Mouse (Mus musculus) lung, postnatal 4 days (tissue): ENCODE data around the gene Dennd4b.

ENCODE experiments used
- DNase-seq, 2 experiments: peaks; one replicate each; pipeline ENCODE4 v3.0.0; 2021

The Dennd4b gene

GRCm38 (mm10) chr3:90253653-90254418 is 11.1 kb upstream of the Dennd4b start, which contains the start of gene Crtc2:
Gene Crtc2, plus strand, starts transcription at chr3:90254163.
- DNase-seq = peak; percentile 96 to 98

- DNase-seq = no peak
These were observed 10.4 kb upstream of the Dennd4b start for GRCm38 (mm10) chr3:90254419-90255193.

GRCm38 (mm10) chr3:90255194-90255565 is 9.8 kb upstream of the Dennd4b start:
- DNase-seq = no peak

- DNase-seq = no peak
These were observed 9.1 kb upstream of the Dennd4b start for GRCm38 (mm10) chr3:90255784-90256353.

GRCm38 (mm10) chr3:90256731-90257530 is 8.1 kb upstream of the Dennd4b start:
- DNase-seq = no peak

GRCm38 (mm10) chr3:90258521-90258920 is 6.5 kb upstream of the Dennd4b start:
- no peak for DNase-seq

GRCm38 (mm10) chr3:90263121-90263771 is 1.7 kb upstream of the Dennd4b start:
- no peak for DNase-seq

- DNase-seq = no peak
These were observed 325 bp upstream of the Dennd4b start for GRCm38 (mm10) chr3:90264687-90265033.

GRCm38 (mm10) chr3:90265932-90266741 is 1.2 kb downstream of the Dennd4b start:
- peak; percentile 40 to 50 for DNase-seq

- no peak for DNase-seq
These were observed 2.2 kb downstream of the Dennd4b start for GRCm38 (mm10) chr3:90266901-90267775.

- DNase-seq = no peak
These were observed 3.2 kb downstream of the Dennd4b start for GRCm38 (mm10) chr3:90268190-90268589.

- DNase-seq = no peak
These were observed 4.0 kb downstream of the Dennd4b start for GRCm38 (mm10) chr3:90268971-90269370.

GRCm38 (mm10) chr3:90270784-90271183 is 5.8 kb downstream of the Dennd4b start:
- peak in 1 of 2 experiments; percentile 17 for DNase-seq

GRCm38 (mm10) chr3:90272170-90272569 is 7.2 kb downstream of the Dennd4b start:
- DNase-seq = no peak

GRCm38 (mm10) chr3:90273855-90274254 is 8.9 kb downstream of the Dennd4b start:
- DNase-seq = no peak

GRCm38 (mm10) chr3:90275286-90275685 is 10.3 kb downstream of the Dennd4b start:
- no peak for DNase-seq

GRCm38 (mm10) chr3:90276858-90277257 is 11.9 kb downstream of the Dennd4b start:
- no peak for DNase-seq

GRCm38 (mm10) chr3:90277793-90278192 is 12.8 kb downstream of the Dennd4b start:
- no peak for DNase-seq

- no peak for DNase-seq
These were observed 13.2 kb downstream of the Dennd4b start for GRCm38 (mm10) chr3:90278211-90278610.

- DNase-seq = no peak
These were observed 14.2 kb downstream of the Dennd4b start for GRCm38 (mm10) chr3:90279216-90279615.
